Mouse (Mus musculus): ENCODE data around the gene Mob3b.

GRCm38 (mm10) chr4:34908127-34908526 lies 249.2 kb downstream of the Mob3b start:
- no peak for TF ChIP-seq EP300 (IDR thresholded peaks at IDR 0.05; ENCODE audit: low read depth)
- TF ChIP-seq CTCF (IDR thresholded peaks at IDR 0.05; ENCODE audit: low read depth) = no peak
